Comparison of ENCODE assay signal across 30 mouse cellular contexts in the genomic region with DNA sequence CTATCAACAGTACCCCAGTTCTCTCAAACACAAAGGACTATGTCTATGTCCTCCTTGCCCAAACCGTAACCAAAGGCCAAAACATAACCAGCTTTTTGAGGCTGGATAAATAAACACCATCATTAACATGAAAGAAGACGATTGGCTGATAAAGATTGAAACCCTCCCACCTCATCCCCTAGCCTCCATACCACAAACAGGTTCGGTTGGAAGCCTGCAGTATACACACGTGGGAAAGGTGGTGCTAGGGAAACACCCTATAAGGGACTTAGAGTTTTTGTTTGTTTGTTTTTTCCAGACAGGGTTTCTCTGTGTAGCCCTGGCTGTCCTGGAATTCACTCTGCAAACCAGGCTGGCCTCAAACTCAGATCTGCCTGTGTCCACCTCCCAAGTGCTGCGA.
DNase-seq lines count a peak whose midpoint lies in the region; ATAC-seq and TF ChIP-seq lines count a peak whose summit lies in the region.
"Had no signal": no experiment of that assay in that cellular context is flagged by ENCODE, and none has a peak within 500 bp of the region (broad histone marks: within the 10 kb centered on the region; RNA-seq: fewer than 3 reads in every experiment).

No protein-coding gene starts in this region.

- peak; percentile 44 for DNase-seq in heart, adult 11 months
- DNase-seq in heart, adult 18-20 months: no peak
- peak; percentile 37 for DNase-seq in c-Kit-positive CD71-positive TER-119-positive erythroid progenitor cells, embryonic 14.5 days (ENCODE audit: low spot score)
- no peak for DNase-seq in liver, embryonic 14.5 days (ENCODE audit: low read depth in 3 of 3, low spot score in 3 of 3)
- DNase-seq in retina, embryonic 14.5 days (ENCODE audit: low spot score): no peak
- DNase-seq: cerebellum, adult 8-10 months; cerebellum, postnatal 25 days; gastrocnemius, postnatal 25 days; heart, postnatal 10 days; kidney, adult 11 months; kidney, postnatal 25 days; left cerebral cortex, postnatal 4 days; lung, embryonic 14.5 days; lung, postnatal 14 days; right cerebral cortex, adult 18-20 months; thymus, adult 2 months; thymus, postnatal 36 days had no signal

- TF ChIP-seq EP300 in liver, embryonic 14.5 days (IDR thresholded peaks at IDR 0.05; ENCODE audit: low read depth): no peak

- no peaks in the 10 kb centered on the region for H3K9me3 ChIP-seq in liver, embryonic 14.5 days (ENCODE audit: control insufficient read depth, low read length)
- no peaks in the 10 kb centered on the region for H3K9me3 ChIP-seq in kidney, embryonic 14.5 days (ENCODE audit: control insufficient read depth, low read length)
- H3K9me3 ChIP-seq: forebrain, embryonic 10.5 days; forebrain, embryonic 15.5 days; G1E; heart, embryonic 13.5 days; kidney, embryonic 15.5 days; midbrain, embryonic 13.5 days; neural tube, embryonic 15.5 days had no signal

- no peaks in the 10 kb centered on the region for H3K36me3 ChIP-seq in liver, embryonic 14.5 days (replicated peaks; ENCODE audit: control insufficient read depth, insufficient read depth, low read depth)
- no peaks in the 10 kb centered on the region for H3K36me3 ChIP-seq in kidney, embryonic 14.5 days (ENCODE audit: control insufficient read depth, insufficient read depth, low read length)
- H3K36me3 ChIP-seq: forebrain, embryonic 10.5 days; forebrain, embryonic 15.5 days; G1E; heart, embryonic 13.5 days; kidney, embryonic 15.5 days; midbrain, embryonic 13.5 days; neural tube, embryonic 15.5 days had no signal

- peak overlapping the region; percentile 60 for H3K4me2 ChIP-seq in liver, embryonic 14.5 days (ENCODE audit: low read depth)
- H3K4me2 ChIP-seq in kidney, embryonic 14.5 days (replicated peaks; ENCODE audit: low read depth, low read length): no peak overlapping the region
- H3K4me2 ChIP-seq: forebrain, embryonic 15.5 days; heart, embryonic 13.5 days; hindbrain, embryonic 14.5 days; kidney, embryonic 15.5 days; lung, embryonic 14.5 days; midbrain, embryonic 13.5 days; neural tube, embryonic 15.5 days had no signal

- no peaks in the 10 kb centered on the region for H3K27me3 ChIP-seq in liver, embryonic 14.5 days (ENCODE audit: control insufficient read depth, insufficient read depth, low read length)
- H3K27me3 ChIP-seq in kidney, embryonic 14.5 days (ENCODE audit: control insufficient read depth, insufficient read depth, low read length): no peaks in the 10 kb centered on the region
- H3K27me3 ChIP-seq: CH12.LX; forebrain, embryonic 15.5 days; heart, embryonic 13.5 days; kidney, embryonic 15.5 days; midbrain, embryonic 13.5 days; neural tube, embryonic 15.5 days; Patski had no signal

- H3K9ac ChIP-seq in liver, embryonic 14.5 days (replicated peaks): no peak overlapping the region; the same call in 1 of the 2 replicates
- no peak overlapping the region for H3K9ac ChIP-seq in kidney, embryonic 14.5 days (ENCODE audit: low read depth, low read length)
- H3K9ac ChIP-seq: forebrain, embryonic 15.5 days; heart, embryonic 13.5 days; hindbrain, embryonic 14.5 days; kidney, embryonic 15.5 days; lung, embryonic 14.5 days; midbrain, embryonic 13.5 days; neural tube, embryonic 15.5 days had no signal

- TF ChIP-seq CTCF in liver, embryonic 14.5 days (IDR thresholded peaks at IDR 0.05; ENCODE audit: low read depth): no peak

- no peak overlapping the region for H3K4me3 ChIP-seq in liver, embryonic 14.5 days (ENCODE audit: insufficient read depth in 1 of 2, low read depth in 2 of 2, low read length in 2 of 2)
- no peak overlapping the region for H3K4me3 ChIP-seq in kidney, embryonic 14.5 days (ENCODE audit: low read length)
- H3K4me3 ChIP-seq: forebrain, embryonic 10.5 days; forebrain, embryonic 15.5 days; heart, embryonic 13.5 days; kidney, embryonic 15.5 days; midbrain, embryonic 13.5 days; neural tube, embryonic 15.5 days had no signal

- ATAC-seq in liver, embryonic 14.5 days (ENCODE audit: insufficient read depth): peak; percentile 54
- ATAC-seq in megakaryocyte-erythroid progenitor cell, adult 5-6 weeks (replicated peaks; ENCODE audit: low FRiP score, low TSS enrichment, poor library complexity, severe bottlenecking): 0 out of 2 replicates have a peak, but pooled peaks have one; percentile 18
- no peak for ATAC-seq in kidney, embryonic 14.5 days (ENCODE audit: low FRiP score, low TSS enrichment)
- no peak for ATAC-seq in megakaryocyte, adult 5-6 weeks (ENCODE audit: poor library complexity, severe bottlenecking)
- ATAC-seq: forebrain, embryonic 15.5 days; midbrain, embryonic 13.5 days; Patski had no signal

- peak overlapping the region; percentile 91 for H3K27ac ChIP-seq in liver, embryonic 14.5 days
- no peak overlapping the region for H3K27ac ChIP-seq in kidney, embryonic 14.5 days (ENCODE audit: low read depth, low read length)
- H3K27ac ChIP-seq: forebrain, embryonic 10.5 days; forebrain, embryonic 15.5 days; heart, embryonic 13.5 days; hindbrain, embryonic 14.5 days; kidney, embryonic 15.5 days; midbrain, embryonic 13.5 days; neural tube, embryonic 15.5 days had no signal

- H3K4me1 ChIP-seq in liver, embryonic 14.5 days (replicated peaks; ENCODE audit: control insufficient read depth in 2 of 2, insufficient read depth in 2 of 2, low read length in 1 of 2): peaks cover 45 to 49% of the 10 kb centered on the region in 2 experiments
- H3K4me1 ChIP-seq in kidney, embryonic 14.5 days (ENCODE audit: control insufficient read depth, insufficient read depth, low read length): no peaks in the 10 kb centered on the region
- H3K4me1 ChIP-seq: kidney, embryonic 15.5 days; neural tube, embryonic 15.5 days had no signal

- WGBS in liver, embryonic 14.5 days (ENCODE audit: insufficient replicate concordance): 45% methylated on average over 5 of the region's 5 CpGs
- 62% methylated on average over 5 of the region's 5 CpGs for WGBS in kidney, embryonic 14.5 days

Comparison
In these comparisons a context has a peak if more than half of its experiments do, and no peak if none do; other contexts are left out.
1. DNase-seq: peak in heart, adult 11 months (single experiment) and c-Kit-positive CD71-positive TER-119-positive erythroid progenitor cells, embryonic 14.5 days (single experiment); none in heart, adult 18-20 months (0 of 2), liver, embryonic 14.5 days (0 of 3) and retina, embryonic 14.5 days (single experiment).
2. ATAC-seq: peak in liver, embryonic 14.5 days (single experiment) and megakaryocyte-erythroid progenitor cell, adult 5-6 weeks (single experiment); none in kidney, embryonic 14.5 days (single experiment) and megakaryocyte, adult 5-6 weeks (single experiment).